Mouse (Mus musculus): ENCODE results near the gene Plekhm3. TPM values are rescaled to one million over a fixed set of nuclear protein-coding genes. Genes with fewer than 3 reads are reported as not detected.
A peak's percentile ranks its signal among the peaks of the same experiment; 100 is the strongest.

Gene Plekhm3
- total and polyA plus RNA-seq, 2 experiments from 2014 or later: 3.5 to 12.4 TPM

- TF ChIP-seq CTCF (IDR thresholded peaks at IDR 0.05; ENCODE audit: low read depth) (no peak), EP300 (IDR thresholded peaks at IDR 0.05; ENCODE audit: low read depth) (no peak)
- H3K27me3 ChIP-seq (ENCODE audit: control insufficient read depth, insufficient read depth, low read length): no peaks in the 10 kb centered on the region
- no peaks in the 10 kb centered on the region for H3K4me1 ChIP-seq (ENCODE audit: control insufficient read depth, insufficient read depth)
- ATAC-seq (ENCODE audit: insufficient read depth, low read depth) (no peak), DNase-seq (ENCODE audit: low spot score) (no peak)
- H3K36me3 ChIP-seq (replicated peaks; ENCODE audit: control insufficient read depth, insufficient read depth, low read length): no peaks in the 10 kb centered on the region
- no peak overlapping the region for H3K27ac ChIP-seq (ENCODE audit: low read depth)
- no peak overlapping the region for H3K4me2 ChIP-seq (ENCODE audit: low read depth, low read length)
- H3K4me3 ChIP-seq (ENCODE audit: low read depth, low read length): no peak overlapping the region
- H3K9ac ChIP-seq (replicated peaks; ENCODE audit: low read depth, low read length): no peak overlapping the region
- 59% methylated on average over 18 of the region's 18 CpGs for WGBS
- no peaks in the 10 kb centered on the region for H3K9me3 ChIP-seq (replicated peaks; ENCODE audit: control insufficient read depth, low read length)
These were observed 213.7 kb downstream of the Plekhm3 start for GRCm38 (mm10) chr1:64742741-64743408.

GRCm38 (mm10) chr1:64738661-64739082, 218.0 kb downstream of the Plekhm3 start:
- peak; percentile 65 for DNase-seq (ENCODE audit: low spot score)
- TF ChIP-seq EP300 (IDR thresholded peaks at IDR 0.05; ENCODE audit: low read depth) (no peak), CTCF (IDR thresholded peaks at IDR 0.05; ENCODE audit: low read depth) (peak; percentile 19; the same call in 1 of the 2 replicates)
- ATAC-seq (ENCODE audit: insufficient read depth, low read depth): no peak
- Histone ChIP-seq H3K27me3 (ENCODE audit: control insufficient read depth, insufficient read depth, low read length) (no peaks in the 10 kb centered on the region), H3K4me2 (ENCODE audit: low read depth, low read length) (peak overlapping the region; percentile 81), H3K36me3 (replicated peaks; ENCODE audit: control insufficient read depth, insufficient read depth, low read length) (no peaks in the 10 kb centered on the region), H3K4me1 (ENCODE audit: control insufficient read depth, insufficient read depth) (peaks cover 23% of the 10 kb centered on the region), H3K9ac (replicated peaks; ENCODE audit: low read depth, low read length) (peak overlapping the region; percentile 17), H3K9me3 (replicated peaks; ENCODE audit: control insufficient read depth, low read length) (no peaks in the 10 kb centered on the region), H3K27ac (ENCODE audit: low read depth) (peak overlapping the region; percentile 87), H3K4me3 (ENCODE audit: low read depth, low read length) (peak overlapping the region; percentile 72)
- under 1% methylated on average over 14 of the region's 14 CpGs for WGBS

GRCm38 (mm10) chr1:64738180-64738555, 218.5 kb downstream of the Plekhm3 start:
- ATAC-seq (ENCODE audit: insufficient read depth, low read depth): no peak

GRCm38 (mm10) chr1:64737502-64738179, 219.0 kb downstream of the Plekhm3 start, which contains the start of gene Fzd5:
Fzd5 (minus strand) TSS chr1:64737751.
- Histone ChIP-seq H3K27ac (ENCODE audit: low read depth) (peak within 1 kb of the TSS; percentile 87), H3K4me2 (ENCODE audit: low read depth, low read length) (peak within 1 kb of the TSS; percentile 81), H3K9ac (replicated peaks; ENCODE audit: low read depth, low read length) (peak within 1 kb of the TSS; percentile 78), H3K27me3 (ENCODE audit: control insufficient read depth, insufficient read depth, low read length) (no peaks in the 10 kb centered on the region), H3K9me3 (replicated peaks; ENCODE audit: control insufficient read depth, low read length) (no peaks in the 10 kb centered on the region), H3K36me3 (replicated peaks; ENCODE audit: control insufficient read depth, insufficient read depth, low read length) (no peaks in the 10 kb centered on the region), H3K4me1 (ENCODE audit: control insufficient read depth, insufficient read depth) (peaks cover 23% of the 10 kb centered on the region), H3K4me3 (ENCODE audit: low read depth, low read length) (peak within 1 kb of the TSS; percentile 72)
- TF ChIP-seq CTCF (IDR thresholded peaks at IDR 0.05; ENCODE audit: low read depth): peak; percentile 46
- TF ChIP-seq EP300 (IDR thresholded peaks at IDR 0.05; ENCODE audit: low read depth): no peak
- ATAC-seq (ENCODE audit: insufficient read depth, low read depth) (peak; percentile 90), DNase-seq (ENCODE audit: low spot score) (peak; percentile 98)
- under 1% methylated on average over 56 of the region's 73 CpGs for WGBS

More at GRCm38 (mm10) chr1:64738180-64738555, 218.5 kb downstream of the Plekhm3 start:
- H3K9me3 ChIP-seq (replicated peaks; ENCODE audit: control insufficient read depth, low read length): no peaks in the 10 kb centered on the region
- TF ChIP-seq EP300 (IDR thresholded peaks at IDR 0.05; ENCODE audit: low read depth) (no peak), CTCF (IDR thresholded peaks at IDR 0.05; ENCODE audit: low read depth) (no peak)
- H3K27me3 ChIP-seq (ENCODE audit: control insufficient read depth, insufficient read depth, low read length): no peaks in the 10 kb centered on the region
- peak overlapping the region; percentile 17 for H3K9ac ChIP-seq (replicated peaks; ENCODE audit: low read depth, low read length)
- H3K36me3 ChIP-seq (replicated peaks; ENCODE audit: control insufficient read depth, insufficient read depth, low read length): no peaks in the 10 kb centered on the region
- H3K27ac ChIP-seq (ENCODE audit: low read depth): peak overlapping the region; percentile 87
- H3K4me1 ChIP-seq (ENCODE audit: control insufficient read depth, insufficient read depth): peaks cover 23% of the 10 kb centered on the region
- DNase-seq (ENCODE audit: low spot score): peak; percentile 20
- peak overlapping the region; percentile 72 for H3K4me3 ChIP-seq (ENCODE audit: low read depth, low read length)
- 0% methylated on average over 11 of the region's 11 CpGs for WGBS
- peak overlapping the region; percentile 81 for H3K4me2 ChIP-seq (ENCODE audit: low read depth, low read length)

- DNase-seq (ENCODE audit: low spot score) (peak; percentile 17), ATAC-seq (ENCODE audit: insufficient read depth, low read depth) (no peak)
- Histone ChIP-seq H3K4me3 (ENCODE audit: low read depth, low read length) (peak overlapping the region; percentile 72), H3K27ac (ENCODE audit: low read depth) (peak overlapping the region; percentile 87), H3K4me1 (ENCODE audit: control insufficient read depth, insufficient read depth) (peaks cover 29% of the 10 kb centered on the region), H3K9me3 (replicated peaks; ENCODE audit: control insufficient read depth, low read length) (no peaks in the 10 kb centered on the region), H3K27me3 (ENCODE audit: control insufficient read depth, insufficient read depth, low read length) (no peaks in the 10 kb centered on the region), H3K4me2 (ENCODE audit: low read depth, low read length) (peak overlapping the region; percentile 81), H3K9ac (replicated peaks; ENCODE audit: low read depth, low read length) (peak overlapping the region; percentile 78), H3K36me3 (replicated peaks; ENCODE audit: control insufficient read depth, insufficient read depth, low read length) (0 out of 2 replicates have a peak, but pooled peaks cover 3% of the 10 kb centered on the region)
- under 1% methylated on average over 54 of the region's 56 CpGs for WGBS
- TF ChIP-seq EP300 (IDR thresholded peaks at IDR 0.05; ENCODE audit: low read depth) (no peak), CTCF (IDR thresholded peaks at IDR 0.05; ENCODE audit: low read depth) (no peak)
These were observed 219.7 kb downstream of the Plekhm3 start for GRCm38 (mm10) chr1:64736681-64737501.

Other genes starting within 250 kb of the Plekhm3 start
- 6.0 and 17.9 TPM in 2 replicates for gene Fzd5, start 219.1 kb downstream of the Plekhm3 start, total RNA-seq (2014; rRNA removed; ENCODE audit: low replicate concordance)
- 1.3 and 1.4 TPM in 2 replicates for gene Fzd5, start 219.1 kb downstream of the Plekhm3 start, polyA plus RNA-seq (2015; fragmentation: Nextera tagmentation; extraction: Ambion mirVana)
- 1.4 TPM in 1 of 2 replicates, not detected in the other for gene Akr1cl, start 75.9 kb upstream of the Plekhm3 start, total RNA-seq (2014; rRNA removed; ENCODE audit: low replicate concordance)
- 0.51 and 0.66 TPM in 2 replicates for gene Akr1cl, start 75.9 kb upstream of the Plekhm3 start, polyA plus RNA-seq (2015; fragmentation: Nextera tagmentation; extraction: Ambion mirVana)
- not detected in 2 replicates for gene Cryge, start 94.3 kb upstream of the Plekhm3 start, total RNA-seq (2014; rRNA removed; ENCODE audit: low replicate concordance)
- not detected in 2 replicates for gene Cryge, start 94.3 kb upstream of the Plekhm3 start, polyA plus RNA-seq (2015; fragmentation: Nextera tagmentation; extraction: Ambion mirVana)
- not detected in 2 replicates for gene Crygd, start 106.6 kb upstream of the Plekhm3 start, total RNA-seq (2014; rRNA removed; ENCODE audit: low replicate concordance)
- gene Crygd, start 106.6 kb upstream of the Plekhm3 start, polyA plus RNA-seq (2015; fragmentation: Nextera tagmentation; extraction: Ambion mirVana): not detected in 2 replicates
- gene Crygc, start 116.9 kb upstream of the Plekhm3 start, total RNA-seq (2014; rRNA removed; ENCODE audit: low replicate concordance): not detected in 2 replicates
- not detected in 2 replicates for gene Crygc, start 116.9 kb upstream of the Plekhm3 start, polyA plus RNA-seq (2015; fragmentation: Nextera tagmentation; extraction: Ambion mirVana)
- gene Crygb, start 125.5 kb upstream of the Plekhm3 start, total RNA-seq (2014; rRNA removed; ENCODE audit: low replicate concordance): 0.31 TPM in 1 of 2 replicates, not detected in the other
- not detected in 2 replicates for gene Crygb, start 125.5 kb upstream of the Plekhm3 start, polyA plus RNA-seq (2015; fragmentation: Nextera tagmentation; extraction: Ambion mirVana)
- not detected in 2 replicates for gene Cryga, start 146.5 kb upstream of the Plekhm3 start, total RNA-seq (2014; rRNA removed; ENCODE audit: low replicate concordance)
- gene Cryga, start 146.5 kb upstream of the Plekhm3 start, polyA plus RNA-seq (2015; fragmentation: Nextera tagmentation; extraction: Ambion mirVana): not detected in 2 replicates
- not detected in 2 replicates for gene Gm28845, start 162.7 kb upstream of the Plekhm3 start, total RNA-seq (2014; rRNA removed; ENCODE audit: low replicate concordance)
- not detected in 2 replicates for gene Gm28845, start 162.7 kb upstream of the Plekhm3 start, polyA plus RNA-seq (2015; fragmentation: Nextera tagmentation; extraction: Ambion mirVana)
- gene D630023F18Rik, start 166.4 kb upstream of the Plekhm3 start, total RNA-seq (2014; rRNA removed; ENCODE audit: low replicate concordance): not detected in 2 replicates
- gene D630023F18Rik, start 166.4 kb upstream of the Plekhm3 start, polyA plus RNA-seq (2015; fragmentation: Nextera tagmentation; extraction: Ambion mirVana): 0.11 TPM in 1 of 2 replicates, not detected in the other
- 37.6 and 39.7 TPM in 2 replicates for gene Idh1, start 229.7 kb upstream of the Plekhm3 start, total RNA-seq (2014; rRNA removed; ENCODE audit: low replicate concordance)
- 58.5 and 60.5 TPM in 2 replicates for gene Idh1, start 229.7 kb upstream of the Plekhm3 start, polyA plus RNA-seq (2015; fragmentation: Nextera tagmentation; extraction: Ambion mirVana)
- gene Pikfyve, start 229.9 kb upstream of the Plekhm3 start, total RNA-seq (2014; rRNA removed; ENCODE audit: low replicate concordance): 18.1 and 36.6 TPM in 2 replicates
- 3.0 and 3.4 TPM in 2 replicates for gene Pikfyve, start 229.9 kb upstream of the Plekhm3 start, polyA plus RNA-seq (2015; fragmentation: Nextera tagmentation; extraction: Ambion mirVana)

Measured in heart, postnatal 0 days (tissue).